ENCODE assay signal across 18 mouse cellular contexts in genomic region chr10:71489791-71490190, GRCm38 (mm10).
"Had no signal": no experiment of that assay in that cellular context is flagged by ENCODE, and none has a peak within 500 bp of the region (broad histone marks: within the 10 kb centered on the region; RNA-seq: fewer than 3 reads in every experiment).

No protein-coding gene starts in this region.

- H3K27me3 ChIP-seq: lung, embryonic 15.5 days; megakaryocyte, embryonic 14.5 days; midbrain, embryonic 13.5 days; midbrain, embryonic 15.5 days; neural tube, embryonic 12.5 days; stomach, embryonic 15.5 days had no signal

- H3K4me1 ChIP-seq: lung, embryonic 15.5 days; megakaryocyte, embryonic 14.5 days; neural tube, embryonic 12.5 days; stomach, embryonic 15.5 days had no signal

- H3K9me3 ChIP-seq: lung, embryonic 15.5 days; midbrain, embryonic 13.5 days; midbrain, embryonic 15.5 days; neural tube, embryonic 12.5 days; stomach, embryonic 15.5 days had no signal

- H3K4me2 ChIP-seq: lung, embryonic 15.5 days; midbrain, embryonic 11.5 days; midbrain, embryonic 13.5 days; midbrain, embryonic 15.5 days; neural tube, embryonic 12.5 days; stomach, embryonic 15.5 days had no signal

- H3K4me3 ChIP-seq: lung, embryonic 15.5 days; megakaryocyte, embryonic 14.5 days; midbrain, embryonic 13.5 days; midbrain, embryonic 15.5 days; neural tube, embryonic 12.5 days; stomach, embryonic 15.5 days had no signal

- H3K27ac ChIP-seq: lung, embryonic 15.5 days; macrophage; midbrain, embryonic 13.5 days; midbrain, embryonic 15.5 days; neural tube, embryonic 12.5 days; stomach, embryonic 15.5 days; stomach, postnatal 0 days had no signal

- ATAC-seq: liver, postnatal 0 days; lung, postnatal 0 days; midbrain, embryonic 13.5 days; midbrain, embryonic 15.5 days had no signal

- H3K36me3 ChIP-seq: lung, embryonic 15.5 days; midbrain, embryonic 13.5 days; midbrain, embryonic 15.5 days; neural tube, embryonic 12.5 days; stomach, embryonic 15.5 days had no signal

- H3K9ac ChIP-seq: liver, postnatal 0 days; lung, embryonic 15.5 days; midbrain, embryonic 13.5 days; midbrain, embryonic 15.5 days; neural tube, embryonic 12.5 days; stomach, embryonic 15.5 days had no signal

- DNase-seq: liver, postnatal 0 days; lung, adult 2 months; lung, postnatal 14 days; lung, postnatal 36 days; right cerebral cortex, postnatal 14 days; thymus, adult 2 months; thymus, postnatal 25 days; thymus, postnatal 4 days had no signal
